Mouse (Mus musculus): ENCODE results near the gene Ubxn6. TPM values are rescaled to one million over a fixed set of nuclear protein-coding genes. Genes with fewer than 3 reads are reported as not detected.

Ubxn6 gene
- polyA plus RNA-seq, 1 experiment from 2014 or later, result 31.3 TPM

- TF ChIP-seq CTCF (IDR thresholded peaks at IDR 0.05; ENCODE audit: low read depth), result no peak
- Histone ChIP-seq H3K4me1 (ENCODE audit: insufficient read depth) (peaks cover 11% of the 10 kb centered on the region), H3K4me3 (ENCODE audit: low read depth, low read length) (no peak overlapping the region), H3K9ac (no peak overlapping the region), H3K9me3 (ENCODE audit: low read depth, low read length) (no peaks in the 10 kb centered on the region), H3K27me3 (ENCODE audit: insufficient read depth, low read length) (no peaks in the 10 kb centered on the region), H3K4me2 (no peak overlapping the region), H3K27ac (ENCODE audit: low read depth) (no peak overlapping the region), H3K36me3 (ENCODE audit: insufficient read depth) (peaks cover 58% of the 10 kb centered on the region)
- no peak for ATAC-seq (ENCODE audit: insufficient read depth)
- DNase-seq, result no peak
- WGBS, result 91% methylated on average over 7 of the region's 7 CpGs
Measured at GRCm38 (mm10) chr17:56031431-56031830, 43.4 kb downstream of the Ubxn6 start.

GRCm38 (mm10) chr17:56030919-56031318 lies 43.9 kb downstream of the Ubxn6 start:
- Histone ChIP-seq H3K4me2 (no peak overlapping the region), H3K9ac (no peak overlapping the region), H3K9me3 (ENCODE audit: low read depth, low read length) (no peaks in the 10 kb centered on the region), H3K27ac (ENCODE audit: low read depth) (no peak overlapping the region), H3K4me1 (ENCODE audit: insufficient read depth) (peaks cover 11% of the 10 kb centered on the region), H3K36me3 (ENCODE audit: insufficient read depth) (peaks cover 58% of the 10 kb centered on the region), H3K4me3 (ENCODE audit: low read depth, low read length) (no peak overlapping the region), H3K27me3 (ENCODE audit: insufficient read depth, low read length) (no peaks in the 10 kb centered on the region)
- 52% methylated on average over 5 of the region's 5 CpGs for WGBS
- TF ChIP-seq CTCF (IDR thresholded peaks at IDR 0.05; ENCODE audit: low read depth), result no peak
- ATAC-seq (ENCODE audit: insufficient read depth) (no peak), DNase-seq (peak; percentile 27)

GRCm38 (mm10) chr17:56030238-56030870 lies 44.5 kb downstream of the Ubxn6 start:
- H3K4me2 ChIP-seq, result no peak overlapping the region
- ATAC-seq (ENCODE audit: insufficient read depth) (no peak), DNase-seq (no peak)
- peaks cover 8% of the 10 kb centered on the region for H3K4me1 ChIP-seq (ENCODE audit: insufficient read depth)
- WGBS, result 88% methylated on average over 9 of the region's 9 CpGs
- no peaks in the 10 kb centered on the region for H3K9me3 ChIP-seq (ENCODE audit: low read depth, low read length)
- peaks cover 61% of the 10 kb centered on the region for H3K36me3 ChIP-seq (ENCODE audit: insufficient read depth)
- no peaks in the 10 kb centered on the region for H3K27me3 ChIP-seq (ENCODE audit: insufficient read depth, low read length)
- no peak overlapping the region for H3K9ac ChIP-seq
- H3K4me3 ChIP-seq (ENCODE audit: low read depth, low read length), result no peak overlapping the region
- no peak for TF ChIP-seq CTCF (IDR thresholded peaks at IDR 0.05; ENCODE audit: low read depth)
- no peak overlapping the region for H3K27ac ChIP-seq (ENCODE audit: low read depth)

- DNase-seq, result no peak
Measured at GRCm38 (mm10) chr17:56027801-56028441, 46.9 kb downstream of the Ubxn6 start.

GRCm38 (mm10) chr17:56026881-56027280 lies 47.9 kb downstream of the Ubxn6 start:
- no peak for TF ChIP-seq CTCF (IDR thresholded peaks at IDR 0.05; ENCODE audit: low read depth)
- no peaks in the 10 kb centered on the region for H3K9me3 ChIP-seq (ENCODE audit: low read depth, low read length)
- H3K27me3 ChIP-seq (ENCODE audit: insufficient read depth, low read length), result no peaks in the 10 kb centered on the region
- no peak overlapping the region for H3K27ac ChIP-seq (ENCODE audit: low read depth)
- no peak for ATAC-seq (ENCODE audit: insufficient read depth)
- 72% methylated on average over 1 of the region's 1 CpGs for WGBS
- no peak overlapping the region for H3K4me2 ChIP-seq
- no peaks in the 10 kb centered on the region for H3K4me1 ChIP-seq (ENCODE audit: insufficient read depth)
- DNase-seq, result no peak
- peaks cover 43% of the 10 kb centered on the region; the same call in 1 of the 2 replicates for H3K36me3 ChIP-seq (ENCODE audit: insufficient read depth)
- no peak overlapping the region for H3K9ac ChIP-seq
- H3K4me3 ChIP-seq (ENCODE audit: low read depth, low read length), result no peak overlapping the region

More at GRCm38 (mm10) chr17:56027801-56028441, 46.9 kb downstream of the Ubxn6 start:
- no peak for ATAC-seq (ENCODE audit: insufficient read depth)
- no peak for TF ChIP-seq CTCF (IDR thresholded peaks at IDR 0.05; ENCODE audit: low read depth)
- H3K4me1 ChIP-seq (ENCODE audit: insufficient read depth), result no peaks in the 10 kb centered on the region
- H3K27me3 ChIP-seq (ENCODE audit: insufficient read depth, low read length), result no peaks in the 10 kb centered on the region
- no peak overlapping the region for H3K4me2 ChIP-seq
- no peak overlapping the region for H3K9ac ChIP-seq
- H3K9me3 ChIP-seq (ENCODE audit: low read depth, low read length), result no peaks in the 10 kb centered on the region
- H3K4me3 ChIP-seq (ENCODE audit: low read depth, low read length), result no peak overlapping the region
- 85% methylated on average over 5 of the region's 5 CpGs for WGBS
- H3K27ac ChIP-seq (ENCODE audit: low read depth), result no peak overlapping the region
- peaks cover 46% of the 10 kb centered on the region; the same call in 1 of the 2 replicates for H3K36me3 ChIP-seq (ENCODE audit: insufficient read depth)

GRCm38 (mm10) chr17:56026303-56026702 lies 48.5 kb downstream of the Ubxn6 start:
- ATAC-seq (ENCODE audit: insufficient read depth), result no peak
- no peak overlapping the region for H3K27ac ChIP-seq (ENCODE audit: low read depth)
- H3K9ac ChIP-seq, result no peak overlapping the region
- H3K36me3 ChIP-seq (ENCODE audit: insufficient read depth), result peaks cover 42% of the 10 kb centered on the region; the same call in 1 of the 2 replicates
- H3K9me3 ChIP-seq (ENCODE audit: low read depth, low read length), result no peaks in the 10 kb centered on the region
- 81% methylated on average over 1 of the region's 1 CpGs for WGBS
- H3K4me2 ChIP-seq, result no peak overlapping the region
- TF ChIP-seq CTCF (IDR thresholded peaks at IDR 0.05; ENCODE audit: low read depth), result no peak
- no peak overlapping the region for H3K4me3 ChIP-seq (ENCODE audit: low read depth, low read length)
- no peaks in the 10 kb centered on the region for H3K4me1 ChIP-seq (ENCODE audit: insufficient read depth)
- DNase-seq, result no peak
- H3K27me3 ChIP-seq (ENCODE audit: insufficient read depth, low read length), result no peaks in the 10 kb centered on the region

GRCm38 (mm10) chr17:56024931-56025330 lies 49.9 kb downstream of the Ubxn6 start:
- ATAC-seq (ENCODE audit: insufficient read depth) (no peak), DNase-seq (no peak)
- no peak overlapping the region for H3K27ac ChIP-seq (ENCODE audit: low read depth)
- no peak overlapping the region for H3K4me2 ChIP-seq
- H3K27me3 ChIP-seq (ENCODE audit: insufficient read depth, low read length), result no peaks in the 10 kb centered on the region
- no peak for TF ChIP-seq CTCF (IDR thresholded peaks at IDR 0.05; ENCODE audit: low read depth)
- no peaks in the 10 kb centered on the region for H3K4me1 ChIP-seq (ENCODE audit: insufficient read depth)
- no peaks in the 10 kb centered on the region for H3K9me3 ChIP-seq (ENCODE audit: low read depth, low read length)
- 65% methylated on average over 5 of the region's 5 CpGs for WGBS
- H3K36me3 ChIP-seq (ENCODE audit: insufficient read depth), result peaks cover 47% of the 10 kb centered on the region; the same call in 1 of the 2 replicates
- H3K4me3 ChIP-seq (ENCODE audit: low read depth, low read length), result no peak overlapping the region
- no peak overlapping the region for H3K9ac ChIP-seq
